Mouse (Mus musculus) thymus, postnatal 25 days (tissue): ENCODE data around the gene Pih1d1.
"Not testable (repeated sequence)": the region's sequence is repeated elsewhere in the genome, so short reads cannot be mapped to it uniquely, and the experiment has no call there.

Experiments
- DNase-seq: peaks from one replicate; pipeline ENCODE4 v3.0.0; 2022

Gene Pih1d1

DNA sequence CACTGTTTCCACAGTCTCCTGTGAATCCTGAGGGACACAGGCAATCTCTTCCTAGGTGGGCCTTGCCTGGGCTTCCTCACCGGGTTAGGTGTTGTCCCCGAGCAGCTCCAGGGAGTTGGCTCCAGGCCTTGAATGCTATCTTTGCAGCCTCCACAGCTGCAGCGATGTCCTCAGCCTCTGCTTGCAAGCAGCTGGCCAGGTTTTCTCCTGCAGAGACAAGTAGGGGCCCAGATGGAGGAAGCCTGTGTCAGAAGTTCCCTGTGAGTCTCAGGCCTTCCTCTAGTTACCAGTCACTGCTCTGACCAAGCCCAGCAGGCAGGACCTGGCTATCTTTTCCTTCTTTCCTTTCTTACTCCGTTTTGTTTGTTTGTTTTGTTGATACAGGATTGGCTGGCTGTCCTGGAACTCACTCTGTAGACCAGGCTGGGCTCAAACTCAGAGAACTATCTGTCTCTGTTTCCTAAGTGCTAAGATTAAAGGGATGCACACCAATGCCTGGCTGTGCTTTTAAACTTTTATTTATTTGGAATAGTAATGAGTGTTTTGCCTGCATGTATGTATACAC lies 5.5 kb upstream of the Pih1d1 start:
- no peak for DNase-seq

DNA sequence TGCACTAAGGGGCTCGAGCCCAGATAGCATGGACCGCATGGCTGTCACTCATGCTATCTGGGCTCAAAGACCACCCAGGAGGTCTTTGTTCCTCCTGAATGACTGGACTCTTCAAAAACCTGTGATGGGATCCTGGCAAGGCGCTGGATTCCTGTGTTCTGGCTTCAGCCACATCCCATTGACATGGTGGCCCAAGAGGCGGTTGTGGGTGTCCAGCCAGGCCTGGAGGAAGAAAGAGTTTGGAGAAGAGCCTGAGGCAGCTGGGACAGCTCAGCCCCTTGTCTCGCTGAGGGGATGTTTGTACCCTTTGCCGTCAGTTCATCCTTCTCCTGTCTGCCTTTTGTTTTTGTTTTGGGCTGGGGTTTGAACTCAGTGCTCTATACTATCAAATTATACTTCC lies 4.6 kb upstream of the Pih1d1 start:
- no peak for DNase-seq

DNA sequence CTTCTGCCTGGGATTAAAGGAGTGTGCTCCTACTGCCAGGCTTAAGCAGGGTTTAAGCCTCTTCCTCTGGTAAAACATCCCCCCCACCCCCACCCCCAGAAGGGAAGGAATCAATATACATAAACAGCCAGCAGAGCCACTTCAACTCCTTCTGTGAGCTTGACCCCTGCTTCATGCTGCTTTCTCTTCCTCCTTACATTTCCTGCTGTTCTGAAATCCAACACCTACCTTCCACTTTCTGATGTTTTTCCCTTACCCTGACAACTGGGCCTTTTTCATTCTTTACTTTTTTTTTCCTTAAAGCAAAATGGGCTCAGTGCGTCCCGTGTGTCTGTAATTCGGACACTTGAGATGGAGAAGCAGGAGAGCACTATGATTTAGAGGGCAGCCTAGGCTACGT lies 3.8 kb upstream of the Pih1d1 start:
- no peak for DNase-seq

DNA sequence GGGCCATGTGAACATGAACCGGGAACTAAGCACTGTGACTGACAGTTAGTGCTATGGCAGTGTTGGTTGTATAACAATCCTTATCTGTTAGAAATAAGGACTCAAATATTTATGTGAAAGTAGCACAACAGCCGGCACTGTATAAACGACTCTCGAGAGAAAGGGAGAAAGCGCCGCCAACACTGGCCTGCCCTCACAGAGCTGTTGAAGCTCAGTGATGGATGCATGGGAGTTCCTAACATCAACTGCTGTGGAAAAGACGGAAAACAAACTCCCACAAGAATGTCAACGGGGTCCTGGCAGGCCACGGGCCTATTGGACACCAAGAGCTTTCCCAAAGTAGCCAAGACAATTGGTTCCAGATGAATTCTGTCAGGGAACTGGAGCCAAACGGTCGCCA lies 2.8 kb upstream of the Pih1d1 start:
- no peak for DNase-seq

DNA sequence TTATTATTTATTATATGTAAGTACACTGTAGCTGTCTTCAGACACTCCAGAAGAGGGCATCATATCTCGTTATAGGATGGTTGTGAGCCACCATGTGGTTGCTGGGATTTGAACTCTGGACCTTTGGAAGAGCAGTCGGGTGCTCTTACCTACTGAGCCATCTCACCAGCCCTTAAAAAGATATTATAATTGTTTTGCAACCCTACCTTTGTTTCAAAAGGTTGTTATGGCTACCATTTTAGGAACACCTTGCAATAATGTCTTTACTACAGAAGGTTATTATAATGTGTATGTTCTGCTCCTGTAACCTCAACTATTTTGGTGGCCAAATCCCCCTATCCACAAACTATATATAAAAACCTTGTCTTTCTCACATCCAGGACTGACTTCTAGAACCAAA lies 1.1 kb upstream of the Pih1d1 start:
- DNase-seq, result not testable (repeated sequence)

DNA sequence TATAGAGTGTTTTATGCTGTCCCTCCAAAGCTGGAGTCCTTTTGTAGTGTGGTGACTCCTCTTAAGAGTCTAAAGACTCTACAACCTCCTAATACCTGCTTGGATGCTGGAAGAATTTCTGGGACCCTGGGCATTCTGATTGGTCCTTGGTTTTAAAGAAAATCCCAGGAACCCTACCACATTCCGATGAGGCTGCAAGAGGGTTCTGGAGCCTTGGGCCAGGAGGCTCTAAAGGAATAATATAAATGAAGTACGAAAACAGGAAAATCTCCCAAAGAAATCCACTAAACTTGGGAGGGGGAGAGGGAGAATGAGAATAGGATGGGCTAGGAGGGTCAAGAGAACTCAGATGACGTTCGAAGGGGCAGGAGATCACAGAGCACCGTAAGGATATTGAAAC lies 517 bp upstream of the Pih1d1 start:
- DNase-seq, result no peak

DNA sequence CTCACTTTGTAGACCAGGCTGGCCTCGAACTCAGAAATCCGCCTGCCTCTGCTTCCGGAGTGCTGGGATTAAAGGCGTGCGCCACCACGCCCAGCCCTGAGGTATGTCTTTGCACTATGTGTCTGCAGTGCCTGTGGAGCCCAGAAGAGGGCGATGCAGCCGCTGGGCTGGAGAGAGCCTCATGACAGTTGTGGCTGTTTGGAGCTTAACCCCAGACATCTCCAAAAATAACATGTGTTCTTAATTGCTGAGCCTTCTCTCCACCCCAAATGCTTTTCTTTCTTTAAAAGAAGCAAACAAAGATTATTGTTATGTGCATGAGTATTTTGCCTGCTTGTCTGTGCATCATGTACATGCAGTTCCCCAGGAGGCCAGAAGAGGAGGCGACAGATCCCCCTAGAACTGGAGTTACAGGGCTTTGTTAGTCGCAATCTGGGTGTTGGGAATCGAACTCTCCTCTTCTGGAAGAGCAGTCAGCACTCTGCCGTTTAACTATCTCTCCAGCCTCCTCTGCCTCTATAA lies 951 bp downstream of the Pih1d1 start:
- peak; percentile 50 for DNase-seq

DNA sequence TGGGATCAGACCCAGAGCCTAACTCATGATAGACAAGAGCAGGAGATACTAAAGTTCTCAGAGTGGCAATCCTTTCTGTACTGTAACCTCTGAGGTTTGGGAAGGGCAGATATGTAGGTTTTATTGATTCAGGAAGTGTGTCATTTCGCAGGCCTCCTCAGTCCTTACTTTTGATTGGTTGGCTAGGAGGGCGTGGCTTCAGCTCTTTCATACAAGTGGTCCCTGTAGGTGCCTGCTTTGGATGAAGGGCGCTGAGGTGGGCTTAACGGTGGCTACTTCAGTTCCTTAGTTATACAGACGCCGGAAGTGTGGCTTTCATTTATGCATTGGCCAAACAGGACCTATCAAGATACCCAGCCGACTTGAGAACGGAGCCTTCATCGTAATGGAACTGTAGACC lies 1.5 kb downstream of the Pih1d1 start:
- DNase-seq, result no peak

DNA sequence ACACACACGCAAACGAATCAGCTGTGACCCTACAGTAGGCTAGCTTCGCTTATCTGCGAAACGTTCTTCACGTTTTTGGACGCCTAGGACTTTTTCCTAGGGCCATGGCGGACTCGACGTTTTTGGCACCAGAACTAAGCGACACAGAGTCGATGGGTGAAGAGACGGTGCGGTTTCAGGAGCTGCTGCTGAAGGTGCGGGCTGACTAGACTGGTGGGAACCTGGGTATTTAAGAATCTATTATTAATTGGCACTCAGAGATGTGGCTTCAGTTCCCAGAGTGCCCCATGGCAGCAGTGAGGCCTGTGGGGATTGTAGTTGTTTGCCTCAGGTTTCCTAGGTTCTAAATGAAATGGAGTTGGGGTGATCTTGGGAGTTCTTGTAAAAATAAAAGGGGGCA lies 2.1 kb downstream of the Pih1d1 start:
- DNase-seq, result no peak

DNA sequence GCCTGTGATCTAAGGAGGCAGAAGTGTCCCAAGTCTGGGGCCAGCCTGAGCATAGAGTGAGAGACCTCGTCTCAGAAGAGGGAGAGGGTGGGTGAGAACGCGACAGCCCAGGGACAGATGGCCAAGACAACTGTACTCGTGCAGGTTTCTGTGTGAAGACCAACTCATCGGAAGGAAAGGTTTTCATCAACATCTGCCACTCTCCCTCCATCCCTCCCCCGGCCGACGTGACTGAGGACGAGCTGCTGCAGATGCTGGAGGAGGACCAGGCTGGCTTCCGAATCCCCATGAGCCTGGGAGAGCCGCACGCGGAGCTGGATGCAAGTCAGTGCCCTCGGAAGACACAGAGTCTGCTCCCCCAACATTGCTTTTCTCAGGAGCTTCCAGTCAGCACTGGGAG lies 3.4 kb downstream of the Pih1d1 start:
- no peak for DNase-seq

DNA sequence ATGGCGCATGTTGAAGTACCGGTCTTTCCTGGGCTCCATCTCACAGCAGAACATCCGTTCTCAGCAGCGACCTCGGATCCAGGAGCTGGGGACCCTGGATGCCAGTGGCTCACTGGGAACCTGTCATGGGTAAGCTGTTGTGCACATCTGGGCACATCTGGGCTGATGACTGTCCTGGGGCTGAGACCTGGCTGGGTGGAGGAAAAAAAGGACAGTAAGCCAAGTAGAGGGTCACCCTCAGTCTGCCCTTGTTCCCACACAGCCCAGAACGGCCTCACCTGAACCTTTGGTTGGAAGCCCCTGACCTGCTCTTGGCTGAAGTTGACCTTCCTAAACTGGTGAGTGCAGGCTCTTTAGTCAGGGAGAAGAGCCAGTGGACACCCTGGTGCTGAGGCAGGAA lies 4.9 kb downstream of the Pih1d1 start:
- DNase-seq, result no peak

DNA sequence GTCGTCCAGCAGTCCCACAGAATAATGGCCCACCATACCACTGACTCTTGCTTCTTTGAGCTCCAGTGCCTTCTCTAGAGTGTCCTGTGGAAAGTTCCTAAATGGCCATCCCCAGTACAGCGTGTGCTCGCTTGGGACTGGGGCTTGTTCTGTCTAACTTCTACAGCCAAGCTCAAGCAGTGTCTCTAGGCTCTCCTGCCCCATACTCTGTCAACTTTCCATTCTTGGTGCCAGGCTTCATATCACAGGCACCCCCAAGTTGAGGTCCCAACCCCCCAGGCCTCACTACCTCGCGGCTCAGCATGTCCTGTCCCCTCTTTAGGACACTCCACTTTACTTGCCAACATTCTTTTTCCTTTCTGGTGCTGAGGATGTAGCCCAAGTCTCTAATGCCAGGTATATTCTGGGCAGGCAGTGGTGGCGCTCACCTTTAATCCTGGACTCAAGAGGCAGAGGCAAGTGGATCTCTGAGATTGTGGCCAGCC lies 6.3 kb downstream of the Pih1d1 start:
- no peak for DNase-seq

DNA sequence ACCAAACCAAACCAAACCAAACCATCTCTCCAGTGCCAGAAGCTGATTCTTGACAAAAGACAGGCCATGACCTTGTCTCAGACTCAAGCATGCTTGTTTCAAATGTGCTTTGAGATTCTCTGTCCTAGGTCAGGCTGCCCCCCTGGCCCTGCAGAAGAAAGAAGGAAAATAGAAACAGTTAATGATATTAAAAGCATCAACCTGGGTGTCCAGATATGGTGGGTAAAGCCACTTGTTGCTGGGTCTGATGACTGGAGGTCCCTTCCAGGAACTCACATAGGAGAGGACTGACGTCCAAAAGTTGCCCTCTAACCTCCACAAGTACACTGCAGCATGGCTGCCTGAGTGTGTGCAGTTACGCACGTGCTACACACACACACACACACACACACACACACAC lies 6.8 kb downstream of the Pih1d1 start:
- no peak for DNase-seq

DNA sequence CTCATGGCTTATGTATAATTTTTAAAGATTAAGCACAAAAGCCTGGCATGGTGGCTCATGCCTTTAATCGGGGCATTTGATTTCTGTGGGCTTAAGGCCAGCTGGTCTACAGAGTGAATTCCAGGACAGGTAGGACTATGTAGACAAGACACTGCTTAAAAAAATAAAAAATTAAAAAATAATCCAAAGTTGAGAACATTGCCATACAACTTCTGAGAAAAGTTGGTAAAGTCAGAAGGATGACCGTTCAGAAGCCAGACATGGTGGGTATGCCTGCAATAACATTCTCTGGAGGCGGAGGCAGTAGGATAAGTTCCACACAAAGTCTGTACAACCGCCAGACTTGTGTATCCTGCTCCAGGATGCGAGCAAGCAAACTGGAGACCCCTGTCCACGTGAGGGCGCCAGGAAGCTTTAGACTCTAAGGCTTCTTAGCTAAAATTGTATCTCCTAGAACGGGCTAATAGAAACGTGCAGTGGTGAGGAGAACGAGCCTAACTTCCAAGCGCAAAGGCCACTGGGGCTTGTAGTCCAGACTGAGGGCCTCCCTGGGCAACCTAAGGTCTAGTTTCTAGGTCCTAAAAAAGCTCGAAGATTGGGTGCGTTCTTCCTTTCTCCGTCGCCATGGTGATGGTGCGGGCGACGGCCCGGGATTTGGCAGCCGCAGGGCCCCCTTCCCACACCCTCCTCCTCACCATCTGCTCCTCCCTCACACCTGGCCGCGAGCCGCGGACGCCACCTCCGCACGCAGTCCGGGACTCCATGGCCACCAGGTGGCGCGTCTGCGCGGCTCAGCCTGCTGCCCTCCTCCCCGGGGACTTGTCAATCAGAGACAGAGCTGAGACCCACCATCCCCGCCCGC lies 7.7 kb downstream of the Pih1d1 start:
- peak; percentile 94 for DNase-seq

DNA sequence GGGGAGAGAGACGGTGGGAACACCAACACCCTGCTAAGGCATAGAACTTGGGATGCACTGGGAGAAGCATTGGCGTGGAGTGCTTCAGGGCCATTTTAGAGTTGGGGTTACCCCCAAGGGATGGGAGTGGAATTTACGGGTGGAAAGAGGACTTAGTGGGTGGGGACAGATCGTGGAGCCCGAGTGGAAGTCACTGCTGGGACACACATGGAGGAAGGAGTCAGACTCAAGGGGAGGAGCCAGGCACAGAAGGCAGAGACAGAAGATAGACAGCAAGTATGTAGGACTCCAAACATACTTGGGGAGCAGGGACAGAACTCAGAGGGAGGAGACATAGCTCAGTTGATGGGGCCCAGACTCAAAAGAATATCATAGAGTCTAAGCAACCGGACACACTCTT lies 8.4 kb downstream of the Pih1d1 start:
- no peak for DNase-seq

DNA sequence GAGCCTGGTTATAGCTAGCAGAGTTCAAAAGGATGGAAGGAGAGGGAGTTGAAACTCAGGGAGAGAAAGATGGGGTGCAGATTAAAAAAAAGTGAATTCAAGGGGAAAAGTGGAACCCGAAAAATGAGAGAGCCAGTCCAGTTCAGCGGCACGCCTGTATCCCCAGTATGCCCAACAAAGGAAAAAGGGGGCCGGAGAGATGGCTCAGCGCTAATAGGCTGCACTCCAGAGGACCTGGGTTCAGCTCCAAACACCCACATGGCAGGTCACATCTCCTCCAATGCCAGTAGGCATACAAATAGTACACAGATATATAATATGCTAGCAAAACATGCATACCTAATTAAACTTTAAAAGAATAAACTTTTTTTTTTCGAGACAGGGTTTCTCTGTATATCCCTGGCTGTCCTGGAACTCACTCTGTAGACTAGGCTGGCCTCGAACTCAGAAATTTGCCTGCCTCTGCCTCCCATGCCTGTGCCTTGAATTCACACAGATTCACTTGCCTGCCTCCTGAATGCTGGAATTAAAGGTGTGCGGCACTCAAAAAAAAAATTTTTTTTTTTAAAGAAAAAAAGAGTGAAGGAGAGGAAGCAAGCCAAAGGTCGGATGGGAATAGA lies 9.0 kb downstream of the Pih1d1 start:
- no peak for DNase-seq

DNA sequence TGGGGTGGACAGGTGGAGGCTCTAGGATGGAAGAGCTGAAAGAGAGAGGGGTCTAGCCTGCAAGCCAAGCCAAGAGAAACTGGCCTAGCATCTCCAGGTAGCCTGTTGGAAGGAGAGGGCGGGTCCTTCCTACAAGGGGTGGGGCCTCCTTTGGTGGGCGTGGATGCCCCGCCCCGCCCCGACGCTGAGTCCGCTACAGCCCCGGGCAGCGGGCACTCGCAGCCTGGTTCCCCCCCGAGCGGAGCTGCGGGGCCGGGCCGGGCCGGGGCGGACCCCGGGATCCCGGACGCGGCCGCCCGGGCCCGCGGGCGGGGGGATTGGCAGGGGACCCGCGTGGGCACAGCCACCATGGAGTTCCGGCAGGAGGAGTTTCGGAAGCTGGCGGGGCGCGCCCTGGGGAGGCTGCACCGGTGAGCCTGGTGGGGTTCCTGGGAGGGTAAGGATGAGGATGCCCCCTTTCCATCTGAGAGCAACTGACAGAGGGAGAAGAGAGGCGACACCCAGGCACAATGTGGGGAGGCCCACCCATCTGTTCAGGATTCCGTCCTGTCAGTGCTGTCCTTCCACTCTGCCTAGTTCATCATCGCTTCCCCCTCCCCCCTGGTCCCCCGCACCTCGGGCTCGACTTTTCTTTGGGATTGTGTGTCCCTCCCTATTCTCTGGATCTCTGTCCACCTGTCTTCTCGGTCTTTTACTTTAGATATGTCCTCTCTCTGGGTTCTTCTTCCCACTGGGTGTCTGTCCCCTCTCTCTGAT lies 9.8 kb downstream of the Pih1d1 start, which contains the start of gene Slc17a7:
TSS of gene Slc17a7 (plus strand) at position 215 of the 756 bp plus-strand sequence.
- peak; percentile 31 for DNase-seq

DNA sequence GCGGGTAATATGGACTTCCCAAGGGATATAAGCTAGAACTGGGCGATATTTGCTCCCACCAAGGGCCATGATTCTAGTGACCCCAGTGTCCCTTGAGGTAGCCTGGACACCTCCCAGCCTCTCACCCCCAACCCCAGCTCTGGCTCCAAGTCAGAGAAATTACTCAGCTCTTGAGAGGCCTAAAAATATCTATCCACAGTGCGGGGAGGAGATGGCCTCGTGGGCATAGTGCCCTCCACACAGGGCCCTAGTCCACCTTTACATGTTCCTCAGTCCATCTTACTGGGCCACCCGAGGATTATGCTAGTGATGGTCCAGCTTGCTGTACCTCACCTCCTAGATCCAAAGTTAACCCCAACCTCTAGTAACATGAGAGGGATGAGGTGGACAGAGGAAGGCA lies 10.7 kb downstream of the Pih1d1 start:
- DNase-seq, result no peak

DNA sequence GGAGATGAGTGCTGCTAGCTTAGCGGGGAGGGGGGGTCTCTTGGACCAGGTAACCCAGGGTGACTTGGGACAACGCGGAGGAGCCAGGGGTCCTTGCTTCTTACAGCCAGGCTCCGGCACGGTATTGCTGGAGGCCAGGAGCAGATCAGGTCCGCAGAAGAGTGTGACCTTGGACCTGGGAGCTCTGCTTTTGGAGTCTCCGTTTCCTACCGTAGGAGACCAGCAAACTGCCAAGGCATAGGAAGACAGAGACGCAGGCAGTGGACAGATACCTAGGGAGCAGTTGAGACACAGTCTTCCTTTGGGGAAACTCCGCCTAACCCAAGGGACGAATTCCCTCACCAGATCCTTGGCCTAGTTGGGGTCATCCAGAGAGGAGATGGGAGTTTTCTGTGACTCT lies 11.6 kb downstream of the Pih1d1 start:
- no peak for DNase-seq

DNA sequence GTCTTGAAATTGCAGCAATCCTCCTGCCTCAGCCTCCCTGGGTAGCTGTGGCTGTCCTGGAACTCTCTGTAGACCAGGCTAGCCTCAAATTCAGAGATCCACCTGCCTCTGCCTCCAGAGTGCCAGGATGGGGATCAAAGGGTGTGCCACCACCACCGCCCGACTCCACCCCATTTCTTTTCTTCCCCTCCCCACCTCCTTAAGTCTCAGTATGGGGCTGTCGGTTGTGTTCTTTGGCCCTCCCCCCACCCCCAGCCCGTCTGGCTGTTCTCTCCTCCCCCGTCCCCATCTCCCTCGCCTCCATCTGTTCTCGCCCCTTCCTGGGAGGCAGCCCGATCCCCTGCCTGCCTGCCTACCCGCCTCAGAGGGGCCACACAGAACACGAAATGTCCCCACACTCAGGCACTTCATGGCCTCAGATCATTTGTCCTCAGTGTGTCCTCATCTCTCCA lies 12.9 kb downstream of the Pih1d1 start:
- DNase-seq, result no peak

DNA sequence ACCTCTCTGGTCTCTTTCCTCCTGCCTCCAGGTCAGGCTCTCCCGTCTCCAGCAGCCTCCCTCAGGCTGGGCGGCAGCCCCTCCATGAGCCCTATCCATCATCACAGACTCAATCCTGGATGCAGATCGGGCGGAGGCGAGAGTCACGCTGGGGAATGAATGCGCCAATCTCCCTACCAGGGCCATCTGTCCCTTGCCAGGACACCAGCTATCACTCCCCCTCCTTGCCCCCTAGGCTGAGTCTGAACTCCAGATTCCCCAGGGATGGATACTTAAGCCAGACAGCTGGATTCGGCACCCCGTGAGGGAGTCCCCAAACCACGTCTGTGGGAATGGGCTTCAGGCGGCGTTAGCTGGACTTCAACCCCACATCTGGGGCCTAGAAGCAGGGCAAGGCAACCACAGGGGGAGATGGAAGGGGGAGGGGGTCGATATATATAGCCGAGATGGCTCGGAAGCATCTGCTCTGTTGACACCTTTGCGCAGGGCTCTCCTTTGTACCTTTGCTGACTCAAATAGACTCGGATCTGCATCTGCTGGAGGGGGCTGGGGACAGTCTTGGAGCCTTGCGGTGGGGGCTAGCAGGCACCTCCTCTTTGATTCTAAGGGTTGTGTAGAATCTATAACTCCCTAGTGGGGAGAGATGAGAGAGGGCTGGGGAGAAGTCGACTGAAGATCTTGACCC lies 13.8 kb downstream of the Pih1d1 start:
- DNase-seq, result no peak

DNA sequence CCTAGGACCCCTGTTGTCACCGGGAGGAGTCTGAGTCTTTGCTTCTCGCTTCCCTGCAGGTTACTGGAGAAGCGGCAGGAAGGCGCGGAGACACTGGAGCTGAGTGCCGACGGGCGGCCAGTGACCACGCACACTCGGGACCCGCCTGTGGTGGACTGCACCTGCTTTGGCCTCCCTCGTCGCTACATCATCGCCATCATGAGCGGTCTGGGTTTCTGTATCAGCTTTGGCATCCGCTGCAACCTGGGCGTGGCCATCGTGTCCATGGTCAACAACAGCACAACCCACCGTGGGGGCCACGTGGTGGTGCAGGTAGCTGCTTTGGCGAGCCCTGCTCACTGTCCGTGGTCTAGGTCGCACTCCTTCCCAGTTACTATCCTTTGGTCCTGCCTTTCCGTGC lies 14.6 kb downstream of the Pih1d1 start:
- DNase-seq, result no peak
